Mouse (Mus musculus) hindbrain, postnatal 0 days (tissue): ENCODE measurements at regions not wholly inside any gene's neighbourhood (a gene's known extent, or its start where the extent isn't known, plus 50 kb on each side); places are given as distances from the start of the nearest gene placed in this dataset.

Experiments
- ATAC-seq: fragments of 200-750 bp; cut with Nextera tagmentation; 2 replicates; pipeline ENCODE4 v1.8.0; 2017; ENCODE audit warnings: mild to moderate bottlenecking, moderate TSS enrichment, moderate library complexity
- DNase-seq: peaks from one replicate; pipeline ENCODE4 v3.0.0-alpha.2; 2015; ENCODE audit warnings: low spot score
- H3K27ac ChIP-seq: fragments of 300-500 bp; sonication (generic); 2 replicates; pipeline ENCODE4 v1.5.1; 2014; ENCODE audit warnings: mild to moderate bottlenecking
- H3K27me3 ChIP-seq: fragments of 300-500 bp; sonication (generic); 2 replicates; pipeline ENCODE4 v1.6.1; 2014; ENCODE audit warnings: low read length, mixed read lengths; ENCODE audit not compliant: insufficient read depth
- H3K36me3 ChIP-seq: fragments of 300-500 bp; sonication (generic); 2 replicates; pipeline ENCODE4 v1.6.1; 2014; ENCODE audit warnings: low read length, mixed read lengths; ENCODE audit not compliant: insufficient read depth
- H3K4me1 ChIP-seq: fragments of 300-500 bp; sonication (generic); 2 replicates; pipeline ENCODE4 v1.6.1; 2014; ENCODE audit warnings: antibody characterized with exemption, low read length, mixed read lengths; ENCODE audit not compliant: insufficient read depth
- H3K4me2 ChIP-seq: fragments of 300-500 bp; sonication (generic); 2 replicates; pipeline ENCODE4 v1.6.1; 2014; ENCODE audit warnings: low read depth, mild to moderate bottlenecking, low read length, moderate library complexity, mixed read lengths
- H3K4me3 ChIP-seq: fragments of 300-500 bp; sonication (generic); 2 replicates; pipeline ENCODE4 v1.5.1; 2014; ENCODE audit warnings: low read length
- H3K9ac ChIP-seq: fragments of 300-500 bp; sonication (generic); replicated peaks from 2 replicates; pipeline ENCODE4 v1.6.1; 2014; ENCODE audit warnings: mild to moderate bottlenecking, low read length, moderate library complexity, mixed read lengths
- H3K9me3 ChIP-seq: fragments of 300-500 bp; sonication (generic); 2 replicates; pipeline ENCODE4 v1.6.1; 2016; ENCODE audit warnings: low read length, mixed read lengths
- CTCF ChIP-seq: IDR thresholded peaks from 2 replicates; pipeline ENCODE4 v1.5.1; 2016; ENCODE audit warnings: antibody characterized with exemption, control low read depth, low read depth
- WGBS: fragments of 180-500 bp; shearing (Covaris S2); extraction: QIAGEN DNeasy Blood & Tissue Kit; methylation state at CpG from one replicate; pipeline ENCODE4 v1.1.7; 2014; 5-methylcytosine and 5-hydroxymethylcytosine counted together

DNA sequence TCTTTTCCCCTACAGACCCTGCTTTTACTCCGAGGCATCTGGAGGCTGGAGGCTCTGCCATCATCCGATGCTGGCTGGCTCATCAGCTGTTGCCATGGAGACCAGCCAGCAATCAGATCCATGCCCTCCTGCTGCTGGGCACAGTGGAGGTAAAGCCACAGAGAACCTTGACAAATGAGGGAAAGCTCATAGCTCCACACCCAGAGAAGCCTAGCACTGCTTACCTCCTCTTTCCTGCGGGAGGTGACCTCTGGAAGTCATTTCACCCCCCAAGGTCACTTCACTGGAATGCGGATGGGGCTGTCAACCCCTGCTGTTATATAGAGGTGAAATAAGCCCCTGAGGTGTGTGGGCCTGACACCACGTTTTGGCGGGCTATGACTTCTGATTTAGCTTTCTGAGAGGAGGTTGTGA lies 55.9 kb upstream of the Tnrc6c start:
- H3K9ac ChIP-seq, result 0 out of 2 replicates have a peak overlapping the region, but pooled peaks have one; percentile 9

DNA sequence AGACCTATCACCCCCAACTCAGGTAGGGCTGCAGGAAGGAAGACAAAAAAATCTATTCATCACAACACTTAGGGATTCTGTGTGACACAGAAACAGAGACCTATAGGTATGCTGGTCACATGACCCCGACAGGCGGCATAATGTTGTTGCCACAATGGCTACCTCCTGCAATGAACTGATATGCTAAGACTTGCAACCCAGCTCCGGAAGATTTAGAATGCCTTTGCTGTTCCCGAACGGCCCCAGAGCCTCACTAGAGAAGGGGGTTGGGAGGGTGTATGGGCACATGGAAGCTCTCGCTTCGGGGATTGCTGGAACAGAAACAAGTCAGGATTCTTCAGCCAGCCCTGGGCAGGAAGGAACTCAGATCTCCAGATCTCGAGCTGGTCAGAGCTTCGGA lies 55.5 kb upstream of the Tnrc6c start:
- H3K4me3 ChIP-seq, result peak overlapping the region; percentile 12; the same call in 1 of the 2 replicates
- no peak for ATAC-seq
- peak overlapping the region; percentile 9; the same call in 1 of the 2 replicates for H3K9ac ChIP-seq

More for the DNA sequence above, 55.9 kb upstream of the Tnrc6c start:
- under 1% methylated on average over 6 of the region's 6 CpGs for WGBS
- TF ChIP-seq CTCF, result no peak
- Histone ChIP-seq H3K4me2 (peak overlapping the region; percentile 41), H3K4me3 (no peak overlapping the region), H3K4me1 (peaks cover 33% of the 10 kb centered on the region; the same call in 1 of the 2 replicates), H3K36me3 (no peaks in the 10 kb centered on the region), H3K9me3 (no peaks in the 10 kb centered on the region), H3K27ac (peak overlapping the region; percentile 49), H3K27me3 (peaks cover 6% of the 10 kb centered on the region; the same call in 1 of the 2 replicates)
- ATAC-seq, result peak; percentile 75
- DNase-seq, result peak; percentile 92

DNA sequence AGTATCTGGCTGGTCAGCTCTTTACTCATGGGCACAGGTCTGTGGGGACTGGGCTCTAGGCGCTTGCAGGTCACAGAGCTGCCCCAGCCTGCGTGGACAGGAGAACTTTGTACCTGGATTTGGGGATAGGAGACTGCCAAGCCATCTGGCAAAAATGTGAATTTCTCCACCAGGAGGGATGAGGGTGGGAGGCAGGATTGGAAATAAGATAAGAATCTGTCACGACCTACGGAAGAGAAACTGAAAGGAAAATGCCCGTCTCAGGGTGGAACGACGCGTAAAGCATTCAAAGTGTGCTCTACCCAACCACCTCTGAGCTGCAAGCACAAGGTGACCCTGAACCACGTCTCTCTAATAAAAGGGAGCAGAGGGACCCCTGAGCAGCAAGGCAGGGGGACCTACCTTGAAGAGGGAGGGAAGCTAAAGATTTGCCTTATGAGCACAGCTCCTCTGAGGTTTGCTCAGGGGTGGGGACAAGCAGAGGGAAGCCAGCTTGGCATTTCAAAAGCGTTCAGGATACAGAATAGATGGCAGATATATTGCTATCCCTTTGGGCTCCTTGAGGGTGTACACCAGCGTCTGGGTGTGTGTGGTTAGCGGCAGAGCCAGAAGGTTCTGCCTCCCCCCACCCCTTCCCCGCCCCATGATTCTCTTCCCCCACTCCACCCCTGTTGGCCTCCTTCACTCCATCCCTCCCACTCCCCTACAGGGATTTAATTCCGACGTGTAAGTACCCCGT lies 54.9 kb upstream of the Tnrc6c start:
- no peak for TF ChIP-seq CTCF
- DNase-seq, result no peak
- H3K27me3 ChIP-seq, result peaks cover 6% of the 10 kb centered on the region; the same call in 1 of the 2 replicates
- 7% methylated on average over 16 of the region's 16 CpGs for WGBS
- peaks cover 33% of the 10 kb centered on the region; the same call in 1 of the 2 replicates for H3K4me1 ChIP-seq
- peak overlapping the region; percentile 9; the same call in 1 of the 2 replicates for H3K9ac ChIP-seq
- peak overlapping the region; percentile 12; the same call in 1 of the 2 replicates for H3K4me3 ChIP-seq
- no peak; the same call in 1 of the 2 replicates for ATAC-seq
- H3K36me3 ChIP-seq, result no peaks in the 10 kb centered on the region
- H3K9me3 ChIP-seq, result no peaks in the 10 kb centered on the region
- H3K4me2 ChIP-seq, result peak overlapping the region; percentile 41
- peak overlapping the region; percentile 49 for H3K27ac ChIP-seq

More for the DNA sequence above, 55.5 kb upstream of the Tnrc6c start:
- WGBS, result 4% methylated on average over 9 of the region's 9 CpGs
- peak overlapping the region; percentile 49 for H3K27ac ChIP-seq
- peak overlapping the region; percentile 41 for H3K4me2 ChIP-seq
- no peak for TF ChIP-seq CTCF
- H3K27me3 ChIP-seq, result peaks cover 6% of the 10 kb centered on the region; the same call in 1 of the 2 replicates
- H3K9me3 ChIP-seq, result no peaks in the 10 kb centered on the region
- peaks cover 33% of the 10 kb centered on the region; the same call in 1 of the 2 replicates for H3K4me1 ChIP-seq
- no peak for DNase-seq
- H3K36me3 ChIP-seq, result no peaks in the 10 kb centered on the region

DNA sequence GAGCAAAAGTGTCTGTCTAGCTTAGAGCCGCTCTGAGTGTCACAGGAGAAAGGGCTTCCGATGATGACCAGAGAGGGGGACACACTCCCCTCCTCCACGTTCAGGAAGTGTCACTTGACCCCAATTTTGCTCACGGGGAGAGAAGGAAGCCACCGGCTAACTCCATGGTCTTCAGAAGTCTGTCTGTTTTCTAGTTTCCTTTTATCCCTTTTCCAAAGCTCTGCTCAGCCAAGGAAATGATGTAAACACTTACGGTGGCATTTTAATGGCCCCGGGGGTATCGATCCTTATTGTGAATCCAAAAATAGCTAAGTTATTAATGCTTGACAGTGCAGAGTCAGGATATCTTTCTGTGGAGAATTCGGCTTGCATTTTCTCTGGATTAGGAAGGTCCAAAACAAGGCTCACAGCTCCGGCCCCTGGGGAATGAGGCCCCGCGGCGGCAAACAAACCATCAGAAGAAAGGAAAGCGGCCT lies 54.3 kb upstream of the Tnrc6c start:
- peak; percentile 53 for DNase-seq
- Histone ChIP-seq H3K36me3 (no peaks in the 10 kb centered on the region), H3K9ac (no peak overlapping the region), H3K4me3 (no peak overlapping the region), H3K27me3 (peaks cover 6% of the 10 kb centered on the region; the same call in 1 of the 2 replicates), H3K27ac (0 out of 2 replicates have a peak overlapping the region, but pooled peaks have one; percentile 49), H3K4me2 (peak overlapping the region; percentile 41), H3K9me3 (no peaks in the 10 kb centered on the region), H3K4me1 (peaks cover 33% of the 10 kb centered on the region; the same call in 1 of the 2 replicates)
- WGBS, result 12% methylated on average over 14 of the region's 14 CpGs
- no peak for TF ChIP-seq CTCF
- no peak for ATAC-seq

DNA sequence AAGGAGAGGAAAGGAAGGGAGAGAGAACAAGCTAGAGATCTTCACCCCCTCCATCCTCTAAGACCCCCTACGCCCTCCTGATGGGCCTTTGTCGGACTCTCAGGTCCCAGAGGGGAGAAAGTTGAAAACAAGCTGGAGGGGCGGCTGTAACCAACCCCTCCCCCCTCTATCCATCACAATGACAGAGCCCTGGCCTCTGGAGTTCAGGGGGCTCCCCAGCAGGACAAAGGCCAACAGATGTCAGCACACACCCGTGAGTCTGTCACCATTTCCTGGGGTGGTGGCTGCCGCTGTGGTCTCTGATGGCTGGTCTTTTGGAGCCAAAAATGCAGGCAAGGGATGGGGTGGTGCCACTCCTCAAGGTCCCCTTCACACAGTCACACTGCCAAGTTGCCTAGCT lies 52.9 kb upstream of the Tnrc6c start:
- Histone ChIP-seq H3K4me3 (no peak overlapping the region), H3K9me3 (no peaks in the 10 kb centered on the region), H3K9ac (no peak overlapping the region), H3K27ac (no peak overlapping the region), H3K27me3 (peaks cover 6% of the 10 kb centered on the region; the same call in 1 of the 2 replicates), H3K4me2 (no peak overlapping the region), H3K4me1 (peaks cover 34% of the 10 kb centered on the region), H3K36me3 (no peaks in the 10 kb centered on the region)
- WGBS, result 36% methylated on average over 5 of the region's 5 CpGs
- ATAC-seq (no peak), DNase-seq (no peak)
- no peak for TF ChIP-seq CTCF

DNA sequence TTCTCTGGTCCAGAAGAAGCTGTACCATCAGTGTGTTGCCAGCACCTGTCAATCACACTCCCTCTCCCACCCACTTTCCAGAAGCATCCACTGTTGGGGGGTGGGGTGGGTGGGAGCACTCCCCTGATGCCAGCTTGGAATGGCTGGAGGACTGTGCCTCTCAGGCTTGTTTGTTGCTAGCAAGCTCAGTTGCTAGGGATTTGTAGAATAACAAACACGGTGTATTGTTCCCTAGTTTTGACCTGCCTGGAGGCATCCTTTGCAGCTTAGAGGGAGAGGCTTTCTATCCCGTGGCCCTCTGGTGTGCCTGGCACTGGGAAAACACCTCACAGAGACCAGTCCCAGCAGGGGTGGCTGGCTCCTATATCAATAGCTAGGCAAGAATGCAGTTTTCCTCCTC lies 50.1 kb upstream of the Tnrc6c start:
- peaks cover 18% of the 10 kb centered on the region for H3K4me1 ChIP-seq
- DNase-seq, result no peak
- WGBS, result 9% methylated on average over 2 of the region's 2 CpGs

More for the DNA sequence above, 50.1 kb upstream of the Tnrc6c start:
- Histone ChIP-seq H3K27ac (no peak overlapping the region), H3K4me3 (no peak overlapping the region), H3K9me3 (no peaks in the 10 kb centered on the region), H3K27me3 (peaks cover 6% of the 10 kb centered on the region; the same call in 1 of the 2 replicates), H3K9ac (no peak overlapping the region), H3K4me2 (no peak overlapping the region), H3K36me3 (no peaks in the 10 kb centered on the region)
- TF ChIP-seq CTCF, result no peak
- no peak for ATAC-seq
